Mouse (Mus musculus): ENCODE measurements at regions not wholly inside any gene's neighbourhood (a gene's known extent, or its start where the extent isn't known, plus 50 kb on each side); places are given as distances from the start of the nearest gene placed in this dataset.
"Not testable (repeated sequence)": the region's sequence is repeated elsewhere in the genome, so short reads cannot be mapped to it uniquely, and the experiment has no call there.

- DNase-seq (ENCODE audit: low spot score), result no peak
Measured at GRCm38 (mm10) chr8:34300331-34300903, 188.9 kb upstream of the Gm10131 start.

DNA sequence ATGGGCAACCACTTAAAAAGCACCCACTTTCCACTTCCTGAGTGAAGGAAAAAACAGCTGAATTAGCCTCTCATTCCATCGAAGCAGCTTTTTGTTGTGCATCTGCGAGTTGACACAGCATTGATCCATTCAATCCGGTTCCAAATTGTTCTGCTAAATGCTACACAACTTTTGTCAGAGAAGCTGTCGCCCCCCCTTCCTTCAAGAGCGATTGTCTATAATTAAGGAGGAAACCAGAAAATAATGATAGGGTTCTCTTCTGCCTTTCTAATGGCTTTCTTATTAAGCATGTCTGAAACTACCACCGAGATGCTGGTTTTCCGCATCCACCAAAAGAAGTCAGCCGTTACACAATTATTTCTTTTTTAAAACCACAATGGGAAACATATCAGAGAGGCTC is 183.2 kb upstream of the Gm10131 start:
- DNase-seq (ENCODE audit: low spot score), result no peak

- DNase-seq (ENCODE audit: low spot score), result no peak
Measured at GRCm38 (mm10) chr8:34290670-34291069, 179.1 kb upstream of the Gm10131 start.

DNA sequence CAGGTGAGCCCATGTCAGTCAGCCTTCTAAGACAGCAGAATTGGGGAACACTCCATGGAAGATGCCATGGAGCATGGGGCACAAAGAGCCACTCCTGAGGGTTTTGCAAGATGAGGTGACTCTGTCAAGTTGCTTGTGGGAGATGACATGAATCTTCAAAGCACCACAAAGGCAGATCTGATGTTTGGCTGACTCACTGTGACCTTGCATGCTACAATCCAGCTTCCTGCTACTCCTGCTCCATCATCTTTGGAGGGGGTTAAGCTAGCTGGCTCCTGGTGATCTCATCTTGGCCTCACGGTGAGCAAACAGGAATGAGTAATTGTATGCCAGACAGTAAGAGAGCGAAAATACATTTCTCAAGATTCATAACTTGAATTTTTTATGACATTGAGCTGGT is 176.3 kb upstream of the Gm10131 start:
- DNase-seq (ENCODE audit: low spot score), result no peak

GRCm38 (mm10) chr8:34284576-34284975 is 173.0 kb upstream of the Gm10131 start:
- DNase-seq (ENCODE audit: low spot score), result no peak

DNA sequence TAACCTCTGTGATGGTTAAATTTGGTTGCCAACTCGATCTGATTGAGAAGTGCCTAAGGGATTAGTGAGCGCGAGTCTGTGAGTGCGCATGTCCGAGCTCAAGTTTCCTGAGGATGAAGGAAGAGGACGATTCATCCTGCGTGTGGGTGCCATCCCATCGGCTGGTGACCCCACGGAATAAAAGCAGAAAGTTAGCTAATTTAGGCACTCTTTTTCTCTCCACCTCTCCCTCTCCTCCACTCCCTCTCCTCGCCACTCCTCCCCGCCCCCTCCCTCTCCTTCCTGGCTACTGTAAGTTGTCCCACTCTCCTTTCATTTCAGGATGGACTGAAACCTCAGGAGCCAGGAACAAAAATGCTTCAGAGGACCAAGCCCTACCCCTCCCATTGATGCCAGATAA is 168.9 kb upstream of the Gm10131 start:
- no peak for DNase-seq (ENCODE audit: low spot score)

DNA sequence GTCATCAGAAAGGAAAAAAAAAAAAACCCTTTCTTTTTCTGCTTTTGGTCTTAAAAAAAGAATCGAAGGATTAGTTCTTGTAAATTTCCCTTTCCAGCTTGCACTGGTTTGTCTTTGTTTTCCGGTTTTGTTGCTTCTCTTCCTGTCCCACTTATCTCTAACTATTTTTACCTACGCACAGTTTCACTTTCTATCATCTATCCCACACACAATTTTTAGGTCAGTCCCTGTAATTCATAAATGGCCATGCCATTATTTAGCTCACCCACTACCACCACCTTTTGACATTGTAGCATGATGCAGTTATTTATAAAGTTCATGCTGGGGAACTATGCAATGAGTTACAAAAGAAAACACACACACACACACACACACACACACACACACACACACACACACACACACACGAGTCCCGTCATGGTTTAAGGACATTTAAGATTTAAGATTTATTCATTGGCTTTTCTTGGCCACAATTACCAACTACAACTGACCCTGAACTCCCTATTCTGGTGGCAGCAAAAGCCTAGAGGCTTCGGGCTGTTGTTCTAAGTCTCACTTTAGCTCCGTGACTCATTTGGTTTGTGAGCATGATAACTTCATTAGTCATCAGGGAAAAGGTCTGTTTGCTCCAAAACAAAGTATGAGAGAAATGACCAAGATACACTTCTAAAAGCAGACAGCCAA is 164.6 kb upstream of the Gm10131 start:
- no peak for DNase-seq (ENCODE audit: low spot score)

- not testable (repeated sequence) for DNase-seq (ENCODE audit: low spot score)
Measured at GRCm38 (mm10) chr8:34274796-34275195, 163.3 kb upstream of the Gm10131 start.

GRCm38 (mm10) chr8:34274171-34274570 is 162.6 kb upstream of the Gm10131 start:
- DNase-seq (ENCODE audit: low spot score), result no peak

DNA sequence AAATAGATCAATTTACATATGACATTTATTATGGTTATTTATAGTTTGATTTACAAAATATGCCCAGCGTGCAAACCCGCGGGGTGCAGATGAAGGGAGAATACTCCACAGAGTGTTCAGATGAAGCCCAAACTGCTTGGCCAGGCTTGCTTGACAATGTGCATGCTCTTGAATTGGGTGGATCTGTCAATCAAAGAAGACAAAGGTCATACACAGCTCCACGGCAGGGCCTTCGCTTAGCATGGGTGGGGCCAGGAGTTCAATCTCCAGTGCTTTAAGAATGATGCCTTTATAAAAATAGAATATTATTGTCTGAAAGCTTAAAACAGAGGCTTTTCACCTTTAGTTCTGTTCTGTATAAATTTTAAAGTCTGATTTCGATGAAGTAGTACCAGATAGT is 158.3 kb upstream of the Gm10131 start:
- DNase-seq (ENCODE audit: low spot score), result no peak

- DNase-seq (ENCODE audit: low spot score), result no peak
Measured at GRCm38 (mm10) chr8:34268806-34269520, 157.4 kb upstream of the Gm10131 start.

- no peak for DNase-seq (ENCODE audit: low spot score)
Measured at GRCm38 (mm10) chr8:34254978-34255377, 143.4 kb upstream of the Gm10131 start.

DNA sequence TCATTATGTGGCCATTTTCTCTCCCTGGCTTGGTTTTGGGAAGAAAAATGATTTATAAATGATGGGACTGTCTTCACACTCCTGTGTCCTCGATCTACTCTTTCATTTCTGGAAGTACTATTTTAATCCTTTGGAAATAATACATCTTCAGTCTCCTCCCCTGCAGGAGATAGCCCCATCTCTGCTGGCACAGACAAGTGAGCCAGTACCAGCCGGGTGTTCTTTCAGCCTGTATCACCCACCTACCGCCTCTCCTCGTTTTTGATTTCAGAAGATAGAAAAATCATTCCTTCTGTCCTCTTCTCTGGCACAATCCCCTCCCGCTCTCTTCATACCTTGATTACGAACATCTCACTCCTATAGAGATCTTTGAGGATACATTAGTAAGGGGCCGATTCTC is 140.4 kb upstream of the Gm10131 start:
- no peak for DNase-seq (ENCODE audit: low spot score)

DNA sequence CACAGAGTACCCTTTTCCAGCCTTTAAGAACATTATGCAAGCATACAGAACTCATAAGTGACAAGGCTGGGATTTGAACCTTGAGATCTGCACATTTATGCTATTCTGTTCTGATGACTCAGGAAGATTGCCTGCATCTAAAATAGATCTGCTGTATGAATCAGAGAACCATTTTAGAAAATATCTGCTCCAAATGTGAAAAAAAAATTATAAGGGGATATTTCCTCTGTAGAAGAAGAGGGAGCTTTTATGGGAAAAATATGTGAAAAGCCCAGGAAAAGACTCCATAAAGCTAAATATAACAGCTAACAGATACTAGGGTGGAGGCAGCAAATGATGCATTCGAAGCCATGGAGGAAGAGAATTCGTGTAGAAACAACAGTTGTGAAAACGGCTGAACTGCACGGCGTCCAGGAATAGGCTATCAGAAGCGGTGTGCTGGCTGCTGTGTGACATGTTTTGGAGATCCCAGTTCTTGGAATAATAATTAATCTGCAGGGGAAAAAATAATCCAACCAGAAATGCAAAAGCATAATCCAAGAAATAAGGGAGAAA is 127.9 kb upstream of the Gm10131 start:
- no peak for DNase-seq (ENCODE audit: low spot score)

- no peak for DNase-seq (ENCODE audit: low spot score)
Measured at GRCm38 (mm10) chr8:34233705-34234104, 122.2 kb upstream of the Gm10131 start.

DNA sequence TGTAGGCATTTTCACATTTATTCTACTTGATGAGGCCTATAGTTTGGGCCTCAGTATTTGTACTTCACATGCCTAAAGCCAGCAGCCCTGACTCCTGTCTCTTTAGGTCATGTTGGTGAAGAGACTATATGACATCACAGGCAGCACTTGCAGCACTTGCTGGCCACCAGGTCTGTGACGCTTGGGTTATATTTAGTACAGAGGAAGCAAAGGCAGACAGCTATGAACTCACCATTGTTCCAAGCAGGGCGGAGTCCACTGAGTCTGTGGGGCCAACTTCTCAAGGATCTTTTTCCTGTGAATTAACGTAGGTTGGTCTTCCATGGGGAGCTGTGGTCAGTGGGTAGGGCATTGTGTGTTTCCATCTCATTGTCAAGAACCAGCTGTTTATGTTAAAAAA is 117.9 kb upstream of the Gm10131 start:
- DNase-seq (ENCODE audit: low spot score), result no peak

- no peak for DNase-seq (ENCODE audit: low spot score)
Measured at GRCm38 (mm10) chr8:34225011-34225890, 113.7 kb upstream of the Gm10131 start.

- no peak for DNase-seq (ENCODE audit: low spot score)
Measured at GRCm38 (mm10) chr8:34222187-34222586, 110.7 kb upstream of the Gm10131 start.

Data from spleen, adult 12 weeks (tissue).